Mouse (Mus musculus): Measurements from ENCODE around the gene Rtel1.

- no peak for TF ChIP-seq POLR2A (IDR thresholded peaks at IDR 0.05; ENCODE audit: low read depth, low read length)
- no peak for TF ChIP-seq CTCF (IDR thresholded peaks at IDR 0.05; ENCODE audit: extremely low read depth, insufficient read length, insufficient replicate concordance, low read depth, low read length)
Measured at GRCm38 (mm10) chr2:181386663-181387210, 67.2 kb downstream of the Rtel1 start.
